Mouse (Mus musculus) brain, adult 10 weeks (tissue): ENCODE measurements around the gene Wfdc2. TPM values are rescaled to one million over a fixed set of nuclear protein-coding genes. Genes with fewer than 3 reads are reported as not detected.

Source experiments
- polyA plus RNA-seq: library from polyadenylated mRNA; stranded (reverse); fragments of 350-450 nt; fragmentation: Illumina TruSeq; extraction: RNeasy Lipid Tissue Mini Kit (QIAGEN cat#74804); gene quantifications from one replicate; pipeline ENCODE4 v1.2.3, GENCODE M21; 2015; ENCODE audit warnings: low read depth, low replicate concordance

Gene Wfdc2
- polyA plus RNA-seq, result 2.5 TPM

GRCm38 (mm10) chr2:164562391-164563188 is at the start of gene Wfdc2:
Gene Wfdc2 (plus strand): TSS chr2:164562413.

GRCm38 (mm10) chr2:164573359-164573758 is 11.1 kb downstream of the Wfdc2 start, which contains the start of gene Spint3:
Gene Spint3 (minus strand): TSS chr2:164573459.

DNA sequence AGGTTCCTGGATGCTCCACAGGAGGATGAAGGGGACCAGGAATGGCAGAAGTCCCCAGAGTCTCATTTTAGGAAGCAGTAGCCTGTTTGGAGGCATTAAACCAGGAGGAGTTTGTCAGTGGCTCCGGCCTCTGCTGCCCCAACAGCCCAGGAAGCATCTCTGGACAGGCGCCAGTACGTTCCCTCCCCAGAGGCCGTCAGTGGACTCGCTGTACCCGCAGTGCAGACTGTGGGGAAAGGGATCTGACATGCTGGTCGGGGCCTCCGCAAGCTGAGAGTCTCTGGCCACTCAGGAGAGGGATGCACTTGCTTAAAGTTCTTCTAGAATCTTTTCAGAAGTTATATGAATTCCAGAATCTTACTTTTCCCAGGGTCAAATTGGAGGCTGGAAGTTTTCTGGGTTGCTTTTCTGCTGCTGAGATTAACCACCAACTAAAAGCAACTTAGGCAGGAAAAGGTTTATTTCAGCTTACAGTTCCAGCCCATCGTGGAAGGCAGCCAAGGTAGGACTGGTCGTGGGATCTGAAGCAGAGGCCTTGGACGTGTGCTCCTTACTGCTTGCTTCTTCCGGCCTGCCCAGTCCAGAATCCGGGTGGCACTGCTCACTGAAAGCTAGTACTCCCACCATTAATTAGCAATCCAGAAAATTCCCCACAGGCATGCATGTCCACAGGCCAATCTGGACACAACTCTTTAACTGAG is 23.0 kb downstream of the Wfdc2 start, which contains the start of gene Wfdc6a:
Gene Wfdc6a (minus strand): TSS at position 423 of the 701 bp plus-strand sequence.

GRCm38 (mm10) chr2:164593494-164593893 is 31.3 kb downstream of the Wfdc2 start, which contains the start of gene Eppin:
Gene Eppin (minus strand): TSS chr2:164593594.

GRCm38 (mm10) chr2:164613471-164613870 is 51.3 kb downstream of the Wfdc2 start, which contains the start of the genes Wfdc6b and Wfdc8:
Gene Wfdc6b (plus strand): TSS chr2:164613522.
Gene Wfdc8 (minus strand): TSS chr2:164613626.

Other genes starting within 250 kb of the Wfdc2 start
- not detected for gene Svs6, start 245.7 kb upstream of the Wfdc2 start, polyA plus RNA-seq
- gene Svs5, start 229.7 kb upstream of the Wfdc2 start, polyA plus RNA-seq, result not detected
- gene Slpi, start 173.3 kb upstream of the Wfdc2 start, polyA plus RNA-seq, result not detected
- 0.13 TPM for gene Rbpjl, start 159.3 kb upstream of the Wfdc2 start, polyA plus RNA-seq
- 6.6 TPM for gene Matn4, start 157.3 kb upstream of the Wfdc2 start, polyA plus RNA-seq
- 50.0 TPM for gene Sdc4, start 118.5 kb upstream of the Wfdc2 start, polyA plus RNA-seq
- 50.2 TPM for gene Sys1, start 105.4 kb upstream of the Wfdc2 start, polyA plus RNA-seq
- not detected for gene Gm20458, start 101.4 kb upstream of the Wfdc2 start, polyA plus RNA-seq
- gene Trp53tg5, start 88.7 kb upstream of the Wfdc2 start, polyA plus RNA-seq, result not detected
- 233 TPM for gene Dbndd2, start 76.3 kb upstream of the Wfdc2 start, polyA plus RNA-seq
- 56.1 TPM for gene Pigt, start 64.9 kb upstream of the Wfdc2 start, polyA plus RNA-seq
- not detected for gene Spint3, start 11.0 kb downstream of the Wfdc2 start, polyA plus RNA-seq
- not detected for gene Wfdc6a, start 23.0 kb downstream of the Wfdc2 start, polyA plus RNA-seq
- not detected for gene Eppin, start 31.2 kb downstream of the Wfdc2 start, polyA plus RNA-seq
- not detected for gene Wfdc6b, start 51.1 kb downstream of the Wfdc2 start, polyA plus RNA-seq
- not detected for gene Wfdc8, start 51.2 kb downstream of the Wfdc2 start, polyA plus RNA-seq
- gene Wfdc16, start 76.4 kb downstream of the Wfdc2 start, polyA plus RNA-seq, result not detected
- not detected for gene Wfdc10, start 93.6 kb downstream of the Wfdc2 start, polyA plus RNA-seq
- gene Wfdc9, start 94.2 kb downstream of the Wfdc2 start, polyA plus RNA-seq, result not detected
- gene Wfdc11, start 111.7 kb downstream of the Wfdc2 start, polyA plus RNA-seq, result not detected
- not detected for gene Wfdc13, start 122.7 kb downstream of the Wfdc2 start, polyA plus RNA-seq
- gene Spint4, start 136.1 kb downstream of the Wfdc2 start, polyA plus RNA-seq, result not detected
- not detected for gene Spint5, start 152.9 kb downstream of the Wfdc2 start, polyA plus RNA-seq
- gene Wfdc3, start 183.5 kb downstream of the Wfdc2 start, polyA plus RNA-seq, result 3.3 TPM
- gene Dnttip1, start 183.6 kb downstream of the Wfdc2 start, polyA plus RNA-seq, result 27.1 TPM
- gene Ube2c, start 207.5 kb downstream of the Wfdc2 start, polyA plus RNA-seq, result 1.4 TPM
- gene Tnnc2, start 217.6 kb downstream of the Wfdc2 start, polyA plus RNA-seq, result 2.1 TPM
- gene Snx21, start 223.4 kb downstream of the Wfdc2 start, polyA plus RNA-seq, result 39.8 TPM
- gene Acot8, start 242.5 kb downstream of the Wfdc2 start, polyA plus RNA-seq, result 20.2 TPM
- gene Zswim3, start 242.7 kb downstream of the Wfdc2 start, polyA plus RNA-seq, result 6.9 TPM